Mouse (Mus musculus) CD4-positive, CD25-positive, alpha-beta regulatory T cell, adult 2 months (primary cell): Measurements from ENCODE around the gene Tmem170b.

Experiments used
- DNase-seq: peaks from one replicate; pipeline ENCODE4 v3.0.0-alpha.2; 2012; ENCODE audit warnings: low read depth, low spot score

Gene Tmem170b

DNA sequence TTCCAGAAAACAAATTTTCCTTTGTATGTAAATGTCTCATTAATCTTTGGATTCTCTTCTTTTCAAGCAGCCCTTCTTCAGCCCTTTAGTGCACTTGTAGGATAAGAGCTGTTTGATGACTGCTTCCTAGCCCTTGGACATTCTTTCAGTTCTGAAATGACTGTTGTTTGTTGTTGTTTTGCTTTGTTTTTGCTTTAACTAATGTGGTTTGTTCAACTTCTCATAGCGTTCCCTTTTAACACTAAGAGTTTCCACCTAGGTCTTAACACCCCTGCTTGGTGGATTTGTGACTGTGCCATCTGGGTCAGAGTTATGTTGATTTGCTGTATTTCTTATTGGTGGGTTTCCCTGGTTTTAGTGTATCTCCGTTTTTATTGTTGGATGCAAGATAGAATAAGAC is 8.8 kb downstream of the Tmem170b start:
- peak; percentile 11 for DNase-seq

DNA sequence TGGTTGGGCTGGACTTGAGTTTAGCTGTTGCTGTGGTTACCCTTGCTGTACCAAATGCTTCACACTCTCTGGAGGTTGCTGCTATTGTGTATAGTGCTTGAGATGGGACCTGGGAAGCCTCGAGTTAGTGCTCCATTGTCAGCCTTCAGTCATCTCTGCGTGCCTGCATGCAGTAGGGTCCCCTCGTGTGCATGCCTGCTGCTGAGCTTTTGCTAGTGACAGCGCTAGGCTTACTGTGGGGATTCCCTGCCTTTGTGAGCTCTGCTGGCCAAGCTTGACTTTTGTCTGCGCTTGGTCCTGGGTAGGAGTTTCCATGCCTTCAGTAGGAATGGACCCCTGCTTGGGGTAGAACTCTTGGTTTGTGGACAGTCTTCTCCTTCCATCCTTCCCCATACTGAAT is 9.3 kb downstream of the Tmem170b start:
- DNase-seq: no peak

DNA sequence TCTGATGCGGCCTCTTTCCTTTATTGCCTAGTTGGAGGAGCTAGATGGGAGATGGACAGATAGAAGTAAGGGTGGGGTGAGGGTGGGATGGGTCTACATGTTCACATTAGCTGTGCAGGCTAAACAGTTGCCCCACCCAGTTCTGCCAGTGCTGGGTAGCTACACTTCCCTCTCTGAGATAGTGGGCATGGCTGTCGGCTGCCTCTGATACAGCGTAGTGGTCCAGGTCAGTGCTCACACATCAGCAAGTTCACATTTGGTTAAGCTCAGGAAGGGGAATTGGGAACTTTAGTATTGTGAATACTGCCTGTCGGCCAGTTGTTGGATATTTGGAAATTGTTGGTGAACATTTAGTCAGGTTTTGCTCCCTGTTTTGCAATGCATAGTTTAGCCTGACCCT is 13.8 kb downstream of the Tmem170b start:
- DNase-seq: no peak

DNA sequence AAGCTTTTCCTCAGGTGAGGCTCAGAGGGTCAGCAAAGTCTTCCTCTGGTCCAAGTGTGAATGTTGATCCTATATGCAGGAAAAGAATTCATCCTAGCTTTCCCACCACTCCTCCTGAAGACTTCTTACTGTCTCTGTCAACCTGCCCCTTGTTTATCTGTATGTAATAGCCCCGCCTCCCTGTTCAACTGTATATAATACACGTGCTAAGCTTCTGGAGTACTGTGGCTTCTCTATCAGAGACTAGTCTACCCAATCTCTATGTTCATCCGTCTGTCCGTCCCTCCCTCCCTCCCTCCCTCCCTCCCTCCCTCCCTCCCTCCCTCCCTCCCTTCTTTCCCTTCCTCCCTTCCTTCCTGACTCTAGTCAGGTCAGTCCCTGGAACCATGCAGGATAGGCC is 14.4 kb downstream of the Tmem170b start:
- DNase-seq: no peak

DNA sequence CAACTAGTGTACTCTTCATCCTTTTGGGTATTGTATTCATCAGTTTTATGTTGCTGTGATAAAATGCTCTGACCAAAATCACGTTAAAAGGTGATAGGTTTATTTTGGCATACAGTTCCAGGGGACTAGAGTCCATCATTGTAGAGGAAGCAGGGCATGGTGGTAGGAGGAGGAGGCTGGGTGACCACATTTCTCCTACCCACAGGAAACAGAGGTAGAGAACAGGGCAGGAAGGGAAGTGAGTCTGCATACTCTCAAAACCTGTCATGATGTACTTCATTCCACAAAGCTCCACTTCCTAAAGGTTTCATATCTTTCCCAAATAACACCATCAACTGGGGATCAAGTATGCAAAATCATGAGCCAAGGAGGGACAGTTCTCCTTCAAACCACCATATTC is 18.4 kb downstream of the Tmem170b start:
- DNase-seq: no peak

DNA sequence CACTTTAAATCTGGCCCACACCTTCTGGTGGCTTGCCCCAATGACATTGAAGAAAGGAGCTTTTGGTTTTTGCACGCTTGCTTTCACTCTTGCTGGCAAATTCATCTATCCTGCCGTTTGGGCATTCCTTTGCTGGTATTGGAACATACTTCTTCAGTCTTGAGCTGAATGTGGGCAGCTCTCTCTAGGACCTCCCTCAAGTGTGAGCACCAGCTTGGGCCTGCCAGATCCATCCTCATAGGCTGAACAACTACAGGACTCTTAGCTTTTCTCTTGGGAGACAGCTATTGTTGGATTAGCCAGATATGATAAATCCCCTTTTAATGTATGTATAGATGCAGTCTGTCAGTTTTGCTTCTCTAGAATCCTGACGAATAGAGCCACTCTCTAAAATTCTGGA is 19.5 kb downstream of the Tmem170b start:
- no peak for DNase-seq

DNA sequence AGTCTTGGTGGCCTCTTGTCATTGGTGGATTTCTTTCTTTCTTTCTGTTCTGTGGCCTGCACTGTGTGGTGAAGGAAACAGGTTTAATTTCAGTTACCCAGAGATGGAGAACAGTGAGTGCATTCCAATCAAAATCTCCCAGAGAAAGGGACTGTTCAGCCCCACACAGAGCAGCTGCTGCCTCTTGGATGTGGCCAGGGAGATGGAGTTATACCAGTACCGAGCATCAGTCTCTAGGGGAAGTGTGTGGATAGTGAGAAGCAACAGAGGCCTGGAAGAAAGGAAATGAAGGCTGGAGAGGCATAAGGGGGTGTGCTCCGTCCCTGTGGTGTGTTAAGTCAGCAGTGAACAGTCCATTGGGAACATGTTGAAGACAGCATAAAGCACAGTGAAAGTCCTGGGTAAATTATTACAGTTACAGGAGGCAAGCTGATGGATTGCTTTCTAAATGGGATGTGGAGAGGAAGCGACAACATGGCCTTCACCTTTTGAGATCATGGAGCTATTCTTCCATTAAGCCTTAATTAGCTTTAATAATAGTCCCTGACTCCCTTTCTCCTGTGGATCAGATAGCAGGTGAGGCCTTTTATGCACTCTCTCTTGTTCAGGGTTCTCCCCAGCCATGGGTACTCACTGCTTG is 21.7 kb downstream of the Tmem170b start:
- DNase-seq: no peak

DNA sequence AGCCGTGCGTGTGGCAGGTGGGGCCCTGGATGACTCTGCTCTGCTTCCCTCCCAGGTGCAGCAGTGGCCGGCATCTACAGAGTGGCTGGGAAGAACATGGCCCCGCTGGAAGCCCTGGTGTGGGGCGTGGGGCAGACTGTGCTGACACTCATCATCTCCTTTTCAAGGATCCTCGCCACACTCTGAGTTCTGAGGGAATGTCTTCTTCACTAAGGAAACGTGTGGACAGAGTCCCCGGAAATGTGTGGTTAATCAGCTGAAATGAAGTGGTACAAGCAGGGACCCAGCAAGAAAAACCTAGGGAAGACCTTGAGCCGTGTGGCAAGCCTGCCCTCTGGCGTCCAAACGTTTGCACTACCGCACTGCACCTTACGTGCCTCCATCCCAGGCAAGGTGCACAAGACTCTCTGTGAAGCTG is 28.7 kb downstream of the Tmem170b start:
- peak; percentile 82 for DNase-seq

DNA sequence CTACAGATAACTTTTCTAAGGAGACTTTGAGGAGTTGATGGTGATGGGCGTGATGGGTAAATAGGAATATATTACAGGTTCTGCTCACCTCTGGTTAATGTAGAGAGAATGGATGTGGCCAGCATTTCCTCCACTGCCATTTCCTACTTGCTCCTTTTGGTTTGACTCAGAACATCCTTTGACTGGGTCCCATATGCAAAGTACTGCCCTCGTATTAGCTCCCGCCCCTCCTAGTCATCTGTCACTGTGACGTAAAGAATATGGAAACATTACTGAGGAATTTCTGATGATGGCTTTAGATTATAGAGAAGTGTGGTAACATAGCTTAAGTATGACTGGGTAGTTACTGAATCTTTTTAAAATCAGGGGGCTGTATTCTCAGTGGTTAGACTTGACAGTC is 32.4 kb downstream of the Tmem170b start:
- DNase-seq: peak; percentile 23

DNA sequence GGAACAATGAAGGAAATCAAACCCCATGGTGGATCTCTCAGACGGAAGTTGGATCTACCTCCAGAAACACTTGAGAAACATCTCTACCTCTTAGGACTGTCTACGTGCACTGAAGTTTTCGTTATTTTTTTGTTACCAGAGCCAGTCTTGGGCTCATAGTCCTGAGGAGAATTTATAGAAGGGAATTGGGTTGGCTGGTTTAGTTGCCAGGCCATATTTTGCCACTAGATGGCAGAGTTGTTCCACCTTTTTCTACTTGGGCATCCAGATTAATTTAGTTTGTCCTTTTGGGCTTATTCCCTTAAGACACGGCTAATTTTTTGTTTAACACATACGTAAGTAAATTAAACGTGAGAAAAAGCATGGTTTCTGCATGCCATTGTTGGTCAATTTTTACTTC is 37.1 kb downstream of the Tmem170b start:
- DNase-seq: peak; percentile 66

DNA sequence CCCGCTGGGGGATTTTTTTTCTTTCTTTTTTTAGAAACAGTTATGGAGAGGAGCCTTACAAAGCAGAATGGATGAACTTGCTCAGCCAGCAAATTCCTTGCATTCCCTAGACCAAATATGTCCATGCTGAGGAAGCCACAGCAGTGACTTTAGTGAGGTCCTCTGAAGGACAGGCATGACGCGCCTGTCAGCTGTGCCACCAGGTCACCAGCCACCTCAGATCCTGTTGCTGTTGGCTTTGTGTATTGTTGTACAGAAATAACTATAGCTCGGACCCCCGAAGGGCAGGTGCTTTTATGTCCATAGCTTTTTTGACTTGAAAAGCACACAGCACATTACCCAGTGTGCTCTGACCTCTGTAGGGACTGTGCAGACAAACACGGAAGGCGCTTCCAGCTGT is 38.1 kb downstream of the Tmem170b start:
- no peak for DNase-seq

DNA sequence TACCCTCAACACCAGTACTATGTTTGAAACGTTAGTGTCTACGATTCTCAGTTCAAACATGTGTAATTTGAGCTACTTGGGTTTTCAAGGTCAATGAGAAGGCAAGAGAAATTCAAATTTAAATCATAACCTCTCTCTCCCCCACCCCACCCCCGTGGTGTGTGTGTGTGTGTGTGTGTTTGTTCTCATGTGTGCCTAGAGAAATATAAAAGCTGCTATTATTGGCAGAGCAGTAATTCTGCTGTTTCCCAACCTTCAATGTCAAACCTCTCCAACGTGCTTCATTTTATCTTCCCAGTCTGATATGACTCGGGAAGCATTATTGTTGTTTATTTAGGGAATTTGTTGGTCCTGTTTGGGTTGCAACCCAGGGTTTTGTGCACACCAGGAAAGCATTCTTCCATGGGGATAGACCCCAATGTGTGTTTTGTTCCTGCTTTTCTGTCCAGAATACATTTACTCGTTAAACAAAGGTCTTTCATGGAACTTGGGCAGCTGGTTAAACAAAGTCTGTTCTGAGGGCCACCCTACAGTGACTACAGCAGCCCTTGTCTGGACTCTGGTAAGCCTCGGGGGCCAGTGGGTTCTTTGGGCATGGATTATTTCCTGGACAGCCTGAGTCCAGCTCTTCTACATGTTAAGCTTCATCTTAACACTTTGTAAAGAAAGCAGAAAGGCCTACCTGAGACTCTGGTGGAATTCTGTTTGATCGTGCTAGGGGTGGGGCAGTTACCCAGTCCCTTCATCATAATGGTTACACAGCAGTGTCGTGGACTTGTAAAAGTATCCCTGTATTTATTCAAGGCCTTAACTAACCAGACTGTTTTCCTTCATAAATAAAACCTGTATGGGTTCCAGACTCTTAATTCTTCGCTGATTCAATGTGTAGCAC is 39.1 kb downstream of the Tmem170b start:
- DNase-seq: no peak

DNA sequence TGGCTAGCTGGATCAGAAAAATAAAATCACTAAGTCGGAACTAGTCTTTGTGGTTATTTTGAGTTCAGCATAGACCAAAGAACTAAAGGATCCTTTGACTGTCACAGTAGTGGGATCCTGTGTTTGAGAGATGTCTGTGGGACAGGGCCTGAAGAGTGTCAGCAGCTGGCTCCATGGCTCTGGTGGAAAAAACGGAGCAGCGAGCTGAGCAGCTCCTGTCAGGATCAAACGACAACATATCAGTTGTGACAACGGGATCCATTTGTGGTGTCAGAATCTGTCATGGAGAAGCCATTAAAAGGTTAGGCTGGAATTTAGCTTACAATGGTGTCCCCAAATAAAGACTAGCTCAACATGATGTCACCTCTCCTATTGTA is 39.8 kb downstream of the Tmem170b start:
- DNase-seq: no peak

DNA sequence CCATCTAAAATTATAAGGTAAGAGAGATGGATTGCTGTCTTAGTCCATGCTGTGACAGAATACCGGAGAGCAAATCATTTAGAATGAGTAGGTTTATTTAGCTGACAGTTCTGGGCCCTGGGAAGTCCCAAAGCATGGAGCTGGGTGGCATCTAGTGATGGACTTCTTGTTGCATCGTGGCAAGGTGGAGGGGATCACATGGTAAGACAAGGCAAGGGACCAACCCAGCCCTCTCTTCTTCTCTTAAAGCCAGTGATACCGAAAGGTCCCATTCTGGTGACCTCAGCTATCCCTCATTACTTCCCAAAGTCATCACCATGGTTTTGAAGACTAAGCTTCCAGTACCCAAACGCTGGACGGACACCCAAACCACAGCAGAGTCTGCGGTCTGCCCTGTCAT is 42.3 kb downstream of the Tmem170b start:
- no peak for DNase-seq

DNA sequence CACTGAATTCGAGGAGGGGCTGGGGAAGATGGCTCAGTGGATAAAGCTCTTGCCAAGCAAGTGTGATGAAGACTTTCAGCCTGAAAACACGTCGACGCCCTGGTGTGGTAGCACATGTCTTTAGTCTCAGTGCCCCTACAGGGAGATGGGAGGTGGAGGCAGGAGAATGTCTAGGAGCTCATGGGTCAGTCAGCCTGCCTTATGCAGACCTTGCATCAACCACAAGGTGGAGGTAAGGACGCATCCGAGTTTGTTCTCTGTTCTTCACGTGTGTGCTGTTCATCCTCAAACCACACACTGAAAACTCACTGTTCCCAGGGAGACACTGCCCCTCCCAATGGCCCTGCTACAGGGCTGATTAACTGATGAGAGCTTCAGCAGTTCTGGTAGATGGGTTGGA is 45.0 kb downstream of the Tmem170b start:
- no peak for DNase-seq

DNA sequence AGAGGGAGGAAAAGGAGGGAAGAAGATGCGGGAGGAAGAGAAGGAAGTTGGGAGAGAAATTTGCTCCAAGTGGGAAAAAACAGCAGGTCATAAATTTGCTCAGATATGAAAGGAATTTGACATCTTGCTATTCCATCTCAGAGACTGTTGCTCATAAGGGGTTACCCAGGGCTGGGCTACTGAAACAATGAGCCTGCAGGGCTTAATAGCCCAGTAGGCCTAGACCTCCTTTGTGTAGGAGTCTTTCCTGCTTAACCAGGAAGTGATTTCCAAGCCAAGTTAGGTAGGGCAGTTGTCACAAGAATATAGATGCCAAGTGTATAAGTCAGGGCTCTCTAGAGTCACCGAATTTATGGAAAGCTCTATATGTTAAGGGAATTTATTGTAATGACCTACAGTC is 48.1 kb downstream of the Tmem170b start:
- DNase-seq: no peak

DNA sequence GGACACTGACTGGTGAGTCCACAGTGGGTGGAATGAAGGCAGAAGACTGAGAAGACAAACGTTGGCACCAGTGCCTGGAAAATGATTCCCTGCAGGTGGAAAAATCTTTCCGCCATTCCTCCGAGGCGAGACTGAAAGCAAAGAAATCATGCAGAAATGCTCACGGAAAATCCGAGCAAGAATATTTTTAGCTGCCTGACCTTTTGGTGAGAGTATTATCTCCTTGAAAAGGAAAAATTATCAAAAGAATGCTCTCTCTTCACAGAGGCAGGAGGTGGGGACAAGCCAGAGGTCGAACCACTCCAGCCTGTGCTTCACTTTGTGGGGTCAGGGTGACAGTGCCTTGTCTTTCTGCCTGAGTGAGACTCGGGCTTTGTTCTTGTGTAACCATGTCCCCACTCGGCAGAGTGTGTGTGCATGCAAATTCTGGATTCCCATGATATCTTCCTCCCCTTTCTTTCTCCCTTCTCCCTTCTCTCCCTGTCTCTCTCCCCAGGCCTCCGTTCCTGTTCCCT is 49.9 kb downstream of the Tmem170b start:
- DNase-seq: no peak

DNA sequence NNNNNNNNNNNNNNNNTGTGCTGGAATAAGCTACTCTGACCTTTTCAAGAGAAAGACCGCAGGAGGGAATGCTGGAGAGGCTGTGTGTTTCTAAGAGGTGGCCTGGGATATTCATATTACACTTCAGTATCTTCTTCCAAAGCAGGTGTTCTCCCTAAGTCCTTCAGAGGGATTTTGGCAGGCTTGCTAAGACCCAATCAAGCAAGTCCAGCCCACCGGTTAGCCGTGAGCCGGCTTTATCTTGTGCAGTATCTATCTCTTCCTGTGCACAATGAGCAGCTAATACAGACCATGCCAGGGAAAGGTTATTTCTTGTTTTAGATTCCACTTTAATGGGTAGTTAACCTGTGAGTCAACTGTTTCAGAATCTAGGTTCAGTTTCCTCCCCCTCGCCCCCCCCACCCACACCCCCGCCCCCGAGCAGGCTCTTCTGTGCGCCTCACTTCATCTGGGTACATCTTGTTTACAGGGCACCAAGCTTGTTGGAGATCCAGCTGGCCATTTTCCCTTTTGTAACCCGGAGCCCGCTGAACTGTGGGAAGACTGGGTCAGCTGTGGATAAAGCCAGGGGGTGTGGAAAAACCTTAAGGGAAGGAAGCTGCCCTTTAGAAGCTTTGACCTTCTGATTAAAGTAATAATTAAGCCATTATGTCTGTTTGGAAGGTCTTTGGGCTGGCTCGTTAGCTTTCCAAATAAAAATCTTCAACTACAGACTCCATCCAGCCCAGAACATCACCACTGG is 54.5 kb downstream of the Tmem170b start:
- no peak for DNase-seq

DNA sequence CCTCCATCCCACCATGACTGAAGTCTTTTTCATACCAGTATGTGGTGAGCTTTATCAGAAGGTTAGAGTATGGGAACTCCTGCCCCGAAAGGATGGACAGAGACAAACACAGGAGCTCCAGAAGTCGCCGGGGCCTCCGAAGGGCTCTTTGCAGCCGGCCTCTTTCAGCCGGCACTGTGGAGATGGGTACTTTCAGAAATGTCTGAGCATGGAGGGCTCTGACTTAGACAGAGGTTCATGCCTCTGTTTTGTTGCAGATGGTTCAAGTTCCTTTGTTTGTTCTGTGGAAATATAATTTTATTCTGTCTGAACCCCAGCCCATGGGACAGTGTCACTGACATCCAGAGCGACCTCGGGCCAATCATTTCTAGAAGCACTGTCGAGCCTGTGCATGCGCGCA is 55.4 kb downstream of the Tmem170b start:
- DNase-seq: no peak

DNA sequence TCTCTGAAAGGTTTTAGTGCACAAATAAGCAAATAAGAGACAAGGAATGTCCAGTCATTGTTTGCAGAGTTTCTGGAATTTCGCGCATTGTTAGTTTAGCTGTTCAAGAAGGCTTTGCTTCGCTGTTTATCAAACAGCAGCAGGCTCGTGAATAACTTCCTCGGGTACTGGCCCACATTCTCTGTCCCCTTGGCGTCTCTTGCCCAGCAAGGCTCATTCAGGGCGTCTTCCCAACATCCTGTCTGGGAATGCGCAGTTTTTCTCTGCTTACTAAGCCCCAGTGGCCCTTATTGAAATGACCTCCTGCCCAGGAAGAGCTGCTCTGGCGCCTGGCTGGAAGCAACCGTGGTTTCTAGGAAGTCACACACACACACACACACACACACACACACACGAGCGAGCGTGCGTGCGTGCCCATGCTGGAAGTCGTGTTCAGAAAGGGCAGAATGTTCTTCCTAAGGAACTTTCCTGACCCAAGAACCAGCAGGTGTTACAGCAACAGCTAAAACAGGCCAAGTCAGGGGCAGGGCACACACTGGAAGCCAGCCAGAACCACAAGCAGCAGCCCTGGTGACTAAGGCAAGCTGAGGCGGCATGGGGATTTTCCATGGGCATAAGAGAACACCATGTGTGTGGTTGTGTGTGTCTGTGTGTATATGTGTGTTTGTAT is 56.8 kb downstream of the Tmem170b start:
- peak; percentile 40 for DNase-seq

DNA sequence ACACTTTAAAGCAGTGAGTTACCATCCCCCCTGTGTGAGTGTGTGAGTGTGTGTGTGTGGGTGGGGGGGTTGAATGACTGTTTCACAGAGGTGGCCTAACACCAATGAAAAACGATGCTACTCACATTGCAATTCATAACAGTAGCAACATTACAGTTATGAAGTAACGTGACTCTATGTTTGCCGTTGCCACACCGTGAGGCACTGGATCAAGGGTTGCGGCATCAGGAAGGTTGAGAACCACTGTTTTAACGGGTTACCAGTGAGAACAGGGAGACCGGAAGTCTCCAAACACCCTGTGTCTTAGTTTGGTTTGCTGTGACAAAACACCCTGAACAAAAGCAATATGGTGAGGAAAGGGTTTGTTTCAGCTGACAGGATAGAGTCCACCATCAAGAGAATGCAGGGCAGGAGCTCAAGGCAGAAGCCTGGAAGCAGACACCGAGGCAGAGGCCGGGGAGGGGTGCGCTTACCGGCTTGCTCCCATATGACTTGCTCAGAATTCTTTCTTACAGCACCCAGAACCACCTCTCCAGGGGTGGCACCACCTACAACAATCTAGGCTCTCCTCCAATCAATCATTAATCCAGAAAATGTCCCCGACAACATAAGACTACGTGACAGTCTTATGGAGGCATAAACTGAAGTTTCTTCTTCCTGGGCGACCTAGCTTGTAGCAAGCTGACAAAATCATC is 57.9 kb downstream of the Tmem170b start:
- DNase-seq: peak; percentile 9
